In the genomic region with DNA sequence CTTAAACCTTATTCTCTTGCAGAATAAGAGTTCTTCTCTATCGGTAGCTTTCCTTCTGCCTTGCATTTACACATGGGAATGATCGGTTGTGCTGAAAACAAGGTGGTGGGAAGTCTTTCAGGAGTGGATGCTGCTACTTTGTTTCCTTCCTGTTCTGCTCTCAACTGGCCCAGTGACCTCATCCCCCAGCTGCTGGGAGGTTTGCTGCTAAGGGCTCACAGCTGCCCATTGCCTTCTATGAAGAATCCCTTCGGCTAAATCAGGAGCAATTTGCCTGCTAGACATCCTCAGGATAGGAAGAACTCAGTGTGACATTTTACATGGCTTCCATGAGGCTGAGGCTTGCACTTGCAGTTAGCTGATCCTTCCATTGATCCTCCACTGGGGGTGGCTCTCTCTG, we compare ENCODE assay signal across 14 mouse cellular contexts. TPM values are rescaled to one million over a fixed set of nuclear protein-coding genes. Genes with fewer than 3 reads are reported as not detected.
DNase-seq lines count a peak whose midpoint lies in the region; ATAC-seq and TF ChIP-seq lines count a peak whose summit lies in the region.
"Had no signal": no experiment of that assay in that cellular context is flagged by ENCODE, and none has a peak within 500 bp of the region (broad histone marks: within the 10 kb centered on the region; RNA-seq: fewer than 3 reads in every experiment).

No protein-coding gene starts in this region.

- no peaks in the 10 kb centered on the region for H3K79me2 ChIP-seq in CH12.LX (replicated peaks; ENCODE audit: control insufficient read depth, extremely low read depth, insufficient read depth, poor library complexity, severe bottlenecking)

- TF ChIP-seq CTCF in CH12.LX (conservative IDR thresholded peaks at IDR 0.05 in 1 of 2, IDR thresholded peaks at IDR 0.05 in 1 of 2; ENCODE audit: low read depth in 2 of 2, low read length in 2 of 2), result no peak

- H3K36me3 ChIP-seq in heart, embryonic 10.5 days, result no peaks in the 10 kb centered on the region
- no peaks in the 10 kb centered on the region for H3K36me3 ChIP-seq in kidney, embryonic 15.5 days
- no peaks in the 10 kb centered on the region for H3K36me3 ChIP-seq in CH12.LX (replicated peaks in 1 of 2; ENCODE audit: control insufficient read depth in 1 of 2, insufficient read depth in 1 of 2, low read length in 1 of 2)
- H3K36me3 ChIP-seq: forebrain, embryonic 12.5 days; hindbrain, embryonic 13.5 days; liver, embryonic 12.5 days had no signal

- peaks cover 23% of the 10 kb centered on the region; the same call in 1 of the 2 replicates for H3K4me1 ChIP-seq in heart, embryonic 10.5 days
- peaks cover 33% of the 10 kb centered on the region for H3K4me1 ChIP-seq in kidney, embryonic 15.5 days
- peaks cover 6 to 32% of the 10 kb centered on the region in 2 experiments; a peak in 3 of 4 replicates for H3K4me1 ChIP-seq in CH12.LX (ENCODE audit: control insufficient read depth in 1 of 2, insufficient read depth in 2 of 2)
- H3K4me1 ChIP-seq: liver, embryonic 12.5 days had no signal

- peak overlapping the region; percentile 62; the same call in 1 of the 2 replicates for H3K27ac ChIP-seq in heart, embryonic 10.5 days
- peak overlapping the region; percentile 59 for H3K27ac ChIP-seq in kidney, embryonic 15.5 days
- no peak overlapping the region for H3K27ac ChIP-seq in CH12.LX (ENCODE audit: insufficient read depth, low read depth)
- H3K27ac ChIP-seq: forebrain, embryonic 12.5 days; hindbrain, embryonic 13.5 days; liver, embryonic 12.5 days had no signal

- H3K4me3 ChIP-seq in heart, embryonic 10.5 days, result no peak overlapping the region
- no peak overlapping the region for H3K4me3 ChIP-seq in kidney, embryonic 15.5 days (replicated peaks)
- no peak overlapping the region for H3K4me3 ChIP-seq in CH12.LX (replicated peaks in 1 of 3; ENCODE audit: low read depth in 2 of 3, low read length in 2 of 3, poor library complexity in 1 of 3)
- H3K4me3 ChIP-seq: forebrain, embryonic 12.5 days; hindbrain, embryonic 13.5 days; liver, embryonic 12.5 days had no signal

- TF ChIP-seq RAD21 in CH12.LX (IDR thresholded peaks at IDR 0.05; ENCODE audit: low read depth, low read length), result no peak

- ATAC-seq in kidney, embryonic 15.5 days (replicated peaks; ENCODE audit: low FRiP score), result no peak
- ATAC-seq in granulocyte monocyte progenitor cell, adult 5-6 weeks (replicated peaks; ENCODE audit: poor library complexity, severe bottlenecking), result peak; percentile 36
- ATAC-seq: liver, embryonic 12.5 days had no signal

- in situ Hi-C loops in CH12.LX (cut with MboI; ENCODE audit: low pct_ligation_motif_present, low pct_unique_long_range_greater_than_20kb, low sequenced_read_pairs), result no loop called here

- no peak overlapping the region for H3K4me2 ChIP-seq in kidney, embryonic 15.5 days
- no peak overlapping the region for H3K4me2 ChIP-seq in CH12.LX (ENCODE audit: insufficient read depth, low read depth, poor library complexity, severe bottlenecking)
- H3K4me2 ChIP-seq: forebrain, embryonic 12.5 days; hindbrain, embryonic 13.5 days; liver, embryonic 12.5 days had no signal

- dilution Hi-C loops in CH12.LX (cut with MboI; ENCODE audit: extremely low pct_ligation_motif_present, extremely low pct_unique_long_range_greater_than_20kb, low sequenced_read_pairs), result no loop called here

- H3K9me3 ChIP-seq in heart, embryonic 10.5 days, result no peaks in the 10 kb centered on the region
- no peaks in the 10 kb centered on the region for H3K9me3 ChIP-seq in kidney, embryonic 15.5 days (replicated peaks)
- H3K9me3 ChIP-seq in CH12.LX (replicated peaks; ENCODE audit: low read length), result no peaks in the 10 kb centered on the region
- H3K9me3 ChIP-seq: forebrain, embryonic 12.5 days; hindbrain, embryonic 13.5 days; liver, embryonic 12.5 days had no signal

- no peak for TF ChIP-seq POLR2A in CH12.LX (IDR thresholded peaks at IDR 0.05; ENCODE audit: low read depth, low read length)

- H3K9ac ChIP-seq in kidney, embryonic 15.5 days, result no peak overlapping the region
- no peak overlapping the region for H3K9ac ChIP-seq in CH12.LX (ENCODE audit: insufficient read depth, low read depth)
- H3K9ac ChIP-seq: forebrain, embryonic 12.5 days; hindbrain, embryonic 13.5 days; liver, embryonic 12.5 days had no signal

- DNase-seq in heart, embryonic 10.5 days (ENCODE audit: low spot score), result no peak
- DNase-seq in heart, adult 11 months, result no peak
- DNase-seq in kidney, adult 8-10 months, result no peak
- peak; percentile 29 for DNase-seq in CH12.LX (ENCODE audit: extremely low read depth)
- DNase-seq in layer of hippocampus, adult 11-12 months (ENCODE audit: low spot score), result no peak
- no peak for DNase-seq in urinary bladder, postnatal 4 days (ENCODE audit: low spot score in 2 of 2)
- DNase-seq: cerebellum, adult 11 months; right cerebral cortex, adult 18-20 months had no signal

- no peaks in the 10 kb centered on the region for H3K27me3 ChIP-seq in heart, embryonic 10.5 days (ENCODE audit: insufficient read depth, poor library complexity, severe bottlenecking)
- H3K27me3 ChIP-seq in kidney, embryonic 15.5 days, result no peaks in the 10 kb centered on the region
- no peaks in the 10 kb centered on the region for H3K27me3 ChIP-seq in CH12.LX (replicated peaks)
- H3K27me3 ChIP-seq: forebrain, embryonic 12.5 days; hindbrain, embryonic 13.5 days; liver, embryonic 12.5 days had no signal

- 58% methylated on average over 3 of the region's 3 CpGs for WGBS in heart, embryonic 10.5 days
- WGBS in kidney, embryonic 15.5 days, result 61% methylated on average over 3 of the region's 3 CpGs

- peak; percentile 29; the same call in 1 of the 2 replicates for TF ChIP-seq EP300 in CH12.LX (IDR thresholded peaks at IDR 0.05; ENCODE audit: low read length)

TF ChIP-seq in CH12.LX, 34 proteins besides CTCF, POLR2A, EP300 and RAD21:
- TF ChIP-seq MEF2A (IDR thresholded peaks at IDR 0.05; ENCODE audit: borderline replicate concordance, low read depth, low read length) (no peak), CHD2 (IDR thresholded peaks at IDR 0.05; ENCODE audit: low read length) (no peak), USF2 (conservative IDR thresholded peaks at IDR 0.05; ENCODE audit: low read depth, low read length) (no peak), BHLHE40 (IDR thresholded peaks at IDR 0.05; ENCODE audit: low read depth, low read length) (no peak), SIN3A (IDR thresholded peaks at IDR 0.05; ENCODE audit: low read length) (peak; percentile 38; the same call in 1 of the 2 replicates), ZC3H11A (IDR thresholded peaks at IDR 0.05; ENCODE audit: low read depth, low read length) (no peak)
TF ChIP-seq in CH12.LX: peak in this region for 1.

RNA-seq across cellular contexts. Expression of a gene that starts 28.0 kb away (rescaled TPM):
- 5.2 and 9.3 TPM in 2 replicates for polyA plus RNA-seq in heart, embryonic 10.5 days (2016; fragmentation: Nextera tagmentation; extraction: Ambion mirVana)
- polyA plus RNA-seq in kidney, embryonic 15.5 days (2015; fragmentation: Nextera tagmentation; extraction: Ambion mirVana), result 25.6 and 27.5 TPM in 2 replicates
- total RNA-seq in CH12.LX (2012; rRNA removed) (not detected in 2 replicates), CH12.LX (2014; rRNA removed) (not detected in 2 replicates)
- not detected in 2 replicates for polyA plus RNA-seq in CH12.LX (2012; ENCODE audit: insufficient read length, low read depth)
- total RNA-seq in granulocyte monocyte progenitor cell, adult 5-6 weeks (2014; fragmentation: Nextera tagmentation), result not detected in 2 replicates
- total RNA-seq in granulocyte monocyte progenitor cell, adult 5-6 weeks (2017), result 0.04 TPM in 1 of 2 replicates, not detected in the other
- total RNA-seq: common myeloid progenitor, adult 5-6 weeks had no signal
